In the genomic region with DNA sequence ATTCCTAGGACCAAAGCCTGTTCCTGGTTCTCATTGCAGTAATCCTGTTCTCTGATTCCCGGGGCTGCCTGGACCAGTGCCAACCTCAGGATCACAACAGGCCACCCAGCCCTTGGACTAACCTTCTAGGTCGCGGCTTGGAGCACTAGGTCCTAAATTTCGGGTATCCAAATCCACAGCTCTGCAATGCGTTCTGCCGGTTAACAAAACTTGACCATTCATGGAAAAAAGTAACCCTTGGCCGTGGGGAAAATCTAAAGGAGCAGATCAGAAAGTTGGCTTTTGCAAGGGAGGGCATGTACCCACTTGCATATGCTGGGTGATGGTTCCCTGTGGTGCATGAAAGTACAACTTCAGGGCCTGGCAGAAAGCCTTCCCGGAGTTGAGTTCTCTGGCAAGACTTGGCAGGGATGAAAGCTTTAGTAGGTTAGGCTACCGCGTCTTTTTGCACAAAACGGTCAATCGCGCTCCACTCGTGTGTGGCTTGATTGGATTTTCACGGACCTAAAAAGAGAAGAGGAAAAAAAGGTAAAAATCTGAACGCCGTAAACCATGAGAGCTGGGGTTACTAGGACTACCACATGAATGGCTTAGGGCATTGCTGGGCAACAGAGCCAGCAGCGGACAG, we compare ENCODE assay signal across 8 mouse cellular contexts. TPM values are rescaled to one million over a fixed set of nuclear protein-coding genes. Genes with fewer than 3 reads are reported as not detected.
DNase-seq lines count a peak whose midpoint lies in the region; ATAC-seq and TF ChIP-seq lines count a peak whose summit lies in the region.

No protein-coding gene starts in this region.

- H3K9ac ChIP-seq in intestine, embryonic 15.5 days = peak overlapping the region; percentile 81
- peak overlapping the region; percentile 87 for H3K9ac ChIP-seq in limb, embryonic 11.5 days (ENCODE audit: low read length)
- peak overlapping the region; percentile 90 for H3K9ac ChIP-seq in midbrain, embryonic 11.5 days (ENCODE audit: low read length)

- H3K27ac ChIP-seq in spleen, adult 2 months (ENCODE audit: insufficient read depth, low read length) = peak overlapping the region; percentile 62; the same call in 1 of the 2 replicates
- peak overlapping the region; percentile 91 for H3K27ac ChIP-seq in gastrocnemius, adult 2 months
- peak overlapping the region; percentile 87 for H3K27ac ChIP-seq in intestine, embryonic 15.5 days
- no peak overlapping the region for H3K27ac ChIP-seq in limb, embryonic 11.5 days (replicated peaks; ENCODE audit: low read depth, low read length)
- H3K27ac ChIP-seq in midbrain, embryonic 11.5 days (ENCODE audit: low read depth, low read length) = no peak overlapping the region

- DNase-seq in spleen, adult 2 months (ENCODE audit: low read depth in 1 of 2, low spot score in 2 of 2) = no peak
- DNase-seq in spleen, postnatal 14 days (ENCODE audit: low spot score in 2 of 2) = no peak
- DNase-seq in cerebellum, adult 9-11 months = peak; percentile 50
- DNase-seq in gastrocnemius, adult 2 months = peak; percentile 67
- DNase-seq in limb, embryonic 11.5 days (ENCODE audit: low spot score) = peak; percentile 66
- DNase-seq in midbrain, embryonic 11.5 days (ENCODE audit: low spot score, missing footprints) = peak; percentile 95
- DNase-seq in telencephalon, adult 2 months (ENCODE audit: low read depth, low spot score) = peak; percentile 15

- TF ChIP-seq POLR2A in spleen, adult 2 months (IDR thresholded peaks at IDR 0.05; ENCODE audit: low read depth, low read length) = no peak

- no peak for TF ChIP-seq CTCF in spleen, adult 2 months (IDR thresholded peaks at IDR 0.05; ENCODE audit: extremely low read depth, insufficient read depth, insufficient read length, insufficient replicate concordance)
- no peak for TF ChIP-seq CTCF in gastrocnemius, adult 2 months (IDR thresholded peaks at IDR 0.05)

- 47% methylated on average over 18 of the region's 18 CpGs for WGBS in spleen, adult 2 months
- WGBS in intestine, embryonic 15.5 days = 22% methylated on average over 18 of the region's 18 CpGs
- WGBS in limb, embryonic 11.5 days = 12% methylated on average over 18 of the region's 18 CpGs
- WGBS in midbrain, embryonic 11.5 days = 20% methylated on average over 18 of the region's 18 CpGs

- peak overlapping the region; percentile 93 for H3K4me3 ChIP-seq in spleen, adult 2 months (ENCODE audit: extremely low read depth, insufficient read depth, insufficient read length)
- H3K4me3 ChIP-seq in gastrocnemius, adult 2 months = peak overlapping the region; percentile 74
- H3K4me3 ChIP-seq in intestine, embryonic 15.5 days (replicated peaks) = peak overlapping the region; percentile 71
- H3K4me3 ChIP-seq in limb, embryonic 11.5 days (ENCODE audit: low read depth, low read length) = peak overlapping the region; percentile 65
- H3K4me3 ChIP-seq in midbrain, embryonic 11.5 days (ENCODE audit: low read depth, low read length) = peak overlapping the region; percentile 67

- no peak for ATAC-seq in intestine, embryonic 15.5 days
- no peak; the same call in 1 of the 2 replicates for ATAC-seq in limb, embryonic 11.5 days (ENCODE audit: insufficient number of reproducible peaks, low FRiP score, low TSS enrichment, low read depth)
- ATAC-seq in midbrain, embryonic 11.5 days (ENCODE audit: low FRiP score) = peak; percentile 22

- peak overlapping the region; percentile 96 for H3K4me2 ChIP-seq in intestine, embryonic 15.5 days (replicated peaks)
- peak overlapping the region; percentile 99 for H3K4me2 ChIP-seq in limb, embryonic 11.5 days (ENCODE audit: low read depth, severe bottlenecking)
- H3K4me2 ChIP-seq in midbrain, embryonic 11.5 days = peak overlapping the region; percentile 99

- H3K27me3 ChIP-seq in spleen, adult 2 months (ENCODE audit: control insufficient read depth, insufficient read depth, low read length) = no peaks in the 10 kb centered on the region
- no peaks in the 10 kb centered on the region for H3K27me3 ChIP-seq in intestine, embryonic 15.5 days (replicated peaks)
- H3K27me3 ChIP-seq in limb, embryonic 11.5 days (ENCODE audit: control insufficient read depth, insufficient read depth, low read length) = no peaks in the 10 kb centered on the region
- no peaks in the 10 kb centered on the region for H3K27me3 ChIP-seq in midbrain, embryonic 11.5 days (ENCODE audit: control insufficient read depth, insufficient read depth, low read length)

- H3K9me3 ChIP-seq in intestine, embryonic 15.5 days = no peaks in the 10 kb centered on the region
- H3K9me3 ChIP-seq in limb, embryonic 11.5 days (ENCODE audit: control insufficient read depth, low read length) = no peaks in the 10 kb centered on the region
- no peaks in the 10 kb centered on the region for H3K9me3 ChIP-seq in midbrain, embryonic 11.5 days (ENCODE audit: control insufficient read depth, low read length)

- H3K4me1 ChIP-seq in spleen, adult 2 months (ENCODE audit: control insufficient read depth, insufficient read depth, insufficient read length) = peaks cover 4% of the 10 kb centered on the region; the same call in 1 of the 2 replicates
- H3K4me1 ChIP-seq in intestine, embryonic 15.5 days (replicated peaks) = peaks cover 21% of the 10 kb centered on the region
- peaks cover 9% of the 10 kb centered on the region for H3K4me1 ChIP-seq in limb, embryonic 11.5 days (ENCODE audit: control insufficient read depth, insufficient read depth, low read length)
- H3K4me1 ChIP-seq in midbrain, embryonic 11.5 days (ENCODE audit: control insufficient read depth, insufficient read depth, low read length) = peaks cover 16% of the 10 kb centered on the region; the same call in 1 of the 2 replicates

- intact Hi-C loops in gastrocnemius, adult 2 months (cut with DNase I) = loop anchor here (10.0 kb wide), 1 partner anchor 377 kb away; no protein-coding TSS in a partner anchor

- peaks cover 3% of the 10 kb centered on the region for H3K36me3 ChIP-seq in spleen, adult 2 months (ENCODE audit: control insufficient read depth, insufficient read depth, low read length)
- H3K36me3 ChIP-seq in intestine, embryonic 15.5 days = no peaks in the 10 kb centered on the region
- no peaks in the 10 kb centered on the region for H3K36me3 ChIP-seq in limb, embryonic 11.5 days (ENCODE audit: control insufficient read depth, insufficient read depth, low read length)
- no peaks in the 10 kb centered on the region for H3K36me3 ChIP-seq in midbrain, embryonic 11.5 days (ENCODE audit: control insufficient read depth, insufficient read depth, low read length)

RNA-seq across cellular contexts. Expression of gene Eogt, which starts 1.1 kb away (rescaled TPM):
- 3.7 and 6.2 TPM in 2 replicates for polyA plus RNA-seq in spleen, adult 2 months (2012; rRNA removed)
- 1 to 10 TPM; 4.2 to 5.4 TPM for total RNA-seq in gastrocnemius, adult 2 months (2021)
- polyA plus RNA-seq in intestine, embryonic 15.5 days (2015; fragmentation: Nextera tagmentation; extraction: Ambion mirVana) = 8.0 and 9.5 TPM in 2 replicates
- 16.1 and 19.4 TPM in 2 replicates for polyA plus RNA-seq in limb, embryonic 11.5 days (2014; fragmentation: Nextera tagmentation; extraction: Ambion mirVana)
- 7.9 and 8.3 TPM in 2 replicates for polyA plus RNA-seq in midbrain, embryonic 11.5 days (2014; fragmentation: Nextera tagmentation; extraction: Ambion mirVana)

RNA-seq across cellular contexts. Expression of gene Tmf1, which starts 31.1 kb away (rescaled TPM):
- polyA plus RNA-seq in spleen, adult 2 months (2012; rRNA removed) = 2.4 and 2.5 TPM in 2 replicates
- total RNA-seq in gastrocnemius, adult 2 months (2021) = 10 to 100 TPM; 46.7 to 50.5 TPM
- polyA plus RNA-seq in intestine, embryonic 15.5 days (2015; fragmentation: Nextera tagmentation; extraction: Ambion mirVana) = 30.9 and 37.6 TPM in 2 replicates
- polyA plus RNA-seq in limb, embryonic 11.5 days (2014; fragmentation: Nextera tagmentation; extraction: Ambion mirVana) = 30.1 and 31.1 TPM in 2 replicates
- polyA plus RNA-seq in midbrain, embryonic 11.5 days (2014; fragmentation: Nextera tagmentation; extraction: Ambion mirVana) = 29.9 and 34.6 TPM in 2 replicates

RNA-seq across cellular contexts. Expression of gene Uba3, which starts 57.6 kb away (rescaled TPM):
- 4.0 and 4.1 TPM in 2 replicates for polyA plus RNA-seq in spleen, adult 2 months (2012; rRNA removed)
- 10 to 100 TPM; 32.7 to 43.1 TPM for total RNA-seq in gastrocnemius, adult 2 months (2021)
- polyA plus RNA-seq in intestine, embryonic 15.5 days (2015; fragmentation: Nextera tagmentation; extraction: Ambion mirVana) = 57.7 and 64.3 TPM in 2 replicates
- polyA plus RNA-seq in limb, embryonic 11.5 days (2014; fragmentation: Nextera tagmentation; extraction: Ambion mirVana) = 102 and 116 TPM in 2 replicates
- 99.4 and 101 TPM in 2 replicates for polyA plus RNA-seq in midbrain, embryonic 11.5 days (2014; fragmentation: Nextera tagmentation; extraction: Ambion mirVana)

Comparison
In these comparisons a context has a peak if more than half of its experiments do, and no peak if none do; other contexts are left out.
1. DNase-seq: peak in cerebellum, adult 9-11 months (single experiment), gastrocnemius, adult 2 months (single experiment), limb, embryonic 11.5 days (single experiment), midbrain, embryonic 11.5 days (single experiment) and telencephalon, adult 2 months (single experiment); none in spleen, adult 2 months (0 of 2) and spleen, postnatal 14 days (0 of 2).
2. H3K27ac ChIP-seq: peak in spleen, adult 2 months (single experiment), gastrocnemius, adult 2 months (single experiment) and intestine, embryonic 15.5 days (single experiment); none in limb, embryonic 11.5 days (single experiment) and midbrain, embryonic 11.5 days (single experiment).
3. RNA of gene Uba3, which starts 57.6 kb away (polyA plus RNA-seq): 102 to 116 TPM in limb, embryonic 11.5 days, 99.4 to 101 TPM in midbrain, embryonic 11.5 days and 57.7 to 64.3 TPM in intestine, embryonic 15.5 days; 4.0 to 4.1 TPM in spleen, adult 2 months; every median in the first group is over 10 times any median in the second.
4. Peak in every context shown above with its lines, with median percentiles within 50 percentile points of each other: H3K4me3 ChIP-seq, H3K4me2 ChIP-seq and H3K9ac ChIP-seq.